Mouse (Mus musculus) lung, adult 2 months (tissue): ENCODE results near the gene Fstl1. TPM values are rescaled to one million over a fixed set of nuclear protein-coding genes. Genes with fewer than 3 reads are reported as not detected.

Source experiments
- DNase-seq: peaks from one replicate; pipeline ENCODE4 v3.0.0; 2022
- H3K4me1 ChIP-seq: fragments of 200-500 bp; 2 replicates; pipeline ENCODE4 v1.6.1; 2011; ENCODE audit warnings: low read length; ENCODE audit not compliant: control insufficient read depth, insufficient read depth
- H3K4me3 ChIP-seq: fragments of 200-500 bp; replicated peaks from 2 replicates; pipeline ENCODE3; 2011; ENCODE audit warnings: low read depth, mild to moderate bottlenecking, control low read depth, low read length; ENCODE audit errors: extremely low read depth
- CTCF ChIP-seq: fragments of 200-500 bp; IDR thresholded peaks from 2 replicates; pipeline ENCODE4 v1.5.1; 2011; ENCODE audit warnings: mild to moderate bottlenecking, low read length, control low read depth; ENCODE audit not compliant: insufficient read depth
- POLR2A ChIP-seq: fragments of 200-500 bp; IDR thresholded peaks from 2 replicates; pipeline ENCODE4 v1.6.1; 2011; ENCODE audit warnings: low read depth, mild to moderate bottlenecking, control low read depth, low read length, borderline replicate concordance; ENCODE audit errors: extremely low read depth
- WGBS: fragments of 180-500 bp; shearing (Covaris S2); methylation state at CpG from one replicate; pipeline ENCODE4 v1.1.7; 2018; 5-methylcytosine and 5-hydroxymethylcytosine counted together
- polyA plus RNA-seq: library from polyadenylated mRNA; depleted of rRNA; stranded (reverse); fragments of >200 nt; gene quantifications from 2 replicates; pipeline ENCODE4 v1.2.3, GENCODE M21; 2012

Fstl1 gene
- polyA plus RNA-seq, 1 experiment: 44.5 TPM

GRCm38 (mm10) chr16:37802686-37803295, 26.1 kb downstream of the Fstl1 start:
- TF ChIP-seq CTCF: no peak
- TF ChIP-seq POLR2A: no peak
- WGBS: 76% methylated on average over 4 of the region's 4 CpGs
- H3K4me1 ChIP-seq: no peaks in the 10 kb centered on the region
- no peak overlapping the region for H3K4me3 ChIP-seq
- DNase-seq: no peak

GRCm38 (mm10) chr16:37803387-37803950, 26.8 kb downstream of the Fstl1 start:
- no peak overlapping the region for H3K4me3 ChIP-seq
- 95% methylated on average over 9 of the region's 9 CpGs for WGBS
- TF ChIP-seq POLR2A (no peak), CTCF (no peak)
- no peak for DNase-seq
- H3K4me1 ChIP-seq: no peaks in the 10 kb centered on the region

- H3K4me1 ChIP-seq: no peaks in the 10 kb centered on the region
- no peak overlapping the region for H3K4me3 ChIP-seq
- DNase-seq: no peak
- WGBS: 84% methylated on average over 3 of the region's 3 CpGs
- TF ChIP-seq POLR2A (no peak), CTCF (no peak)
Measured at GRCm38 (mm10) chr16:37805746-37806495, 29.2 kb downstream of the Fstl1 start.

- Histone ChIP-seq H3K4me3 (no peak overlapping the region), H3K4me1 (peaks cover 4% of the 10 kb centered on the region; the same call in 1 of the 2 replicates)
- TF ChIP-seq POLR2A: no peak
- no peak for TF ChIP-seq CTCF
- DNase-seq: no peak
- 84% methylated on average over 8 of the region's 8 CpGs for WGBS
Measured at GRCm38 (mm10) chr16:37807269-37807668, 30.6 kb downstream of the Fstl1 start.

- TF ChIP-seq CTCF (no peak), POLR2A (no peak)
- peak; percentile 44 for DNase-seq
- no peak overlapping the region for H3K4me3 ChIP-seq
- peaks cover 11% of the 10 kb centered on the region for H3K4me1 ChIP-seq
- 31% methylated on average over 10 of the region's 10 CpGs for WGBS
Measured at GRCm38 (mm10) chr16:37808866-37809622, 32.4 kb downstream of the Fstl1 start.

- TF ChIP-seq POLR2A (no peak), CTCF (no peak)
- peaks cover 11% of the 10 kb centered on the region for H3K4me1 ChIP-seq
- DNase-seq: no peak
- whole genome bisulfite sequencing: 47% methylated on average over 6 of the region's 6 CpGs
- no peak overlapping the region for H3K4me3 ChIP-seq
Measured at GRCm38 (mm10) chr16:37809623-37809992, 32.9 kb downstream of the Fstl1 start.

GRCm38 (mm10) chr16:37811874-37812273, 35.2 kb downstream of the Fstl1 start:
- no peak overlapping the region for H3K4me3 ChIP-seq

GRCm38 (mm10) chr16:37812474-37812886, 35.8 kb downstream of the Fstl1 start:
- 28% methylated on average over 9 of the region's 9 CpGs for WGBS
- DNase-seq: no peak

More at GRCm38 (mm10) chr16:37811874-37812273, 35.2 kb downstream of the Fstl1 start:
- TF ChIP-seq CTCF (no peak), POLR2A (no peak)
- DNase-seq: no peak
- WGBS: 67% methylated on average over 8 of the region's 8 CpGs
- H3K4me1 ChIP-seq: peaks cover 11% of the 10 kb centered on the region

GRCm38 (mm10) chr16:37813691-37814382, 37.2 kb downstream of the Fstl1 start:
- peaks cover 11% of the 10 kb centered on the region for H3K4me1 ChIP-seq
- DNase-seq: no peak
- TF ChIP-seq POLR2A: no peak
- no peak for TF ChIP-seq CTCF
- H3K4me3 ChIP-seq: no peak overlapping the region
- WGBS: 24% methylated on average over 5 of the region's 5 CpGs

More at GRCm38 (mm10) chr16:37812474-37812886, 35.8 kb downstream of the Fstl1 start:
- H3K4me1 ChIP-seq: peaks cover 11% of the 10 kb centered on the region
- TF ChIP-seq CTCF (no peak), POLR2A (no peak)
- H3K4me3 ChIP-seq: no peak overlapping the region
